Mouse (Mus musculus) ovary, adult 18-20 months (tissue): ENCODE data around the gene Tysnd1.

Experiments
- DNase-seq: peaks from one replicate; pipeline ENCODE4 v3.0.0; 2022; ENCODE audit warnings: low spot score, mixed read lengths

Gene Tysnd1

GRCm38 (mm10) chr10:61737537-61737936 lies 42.2 kb downstream of the Tysnd1 start:
- DNase-seq: no peak

DNA sequence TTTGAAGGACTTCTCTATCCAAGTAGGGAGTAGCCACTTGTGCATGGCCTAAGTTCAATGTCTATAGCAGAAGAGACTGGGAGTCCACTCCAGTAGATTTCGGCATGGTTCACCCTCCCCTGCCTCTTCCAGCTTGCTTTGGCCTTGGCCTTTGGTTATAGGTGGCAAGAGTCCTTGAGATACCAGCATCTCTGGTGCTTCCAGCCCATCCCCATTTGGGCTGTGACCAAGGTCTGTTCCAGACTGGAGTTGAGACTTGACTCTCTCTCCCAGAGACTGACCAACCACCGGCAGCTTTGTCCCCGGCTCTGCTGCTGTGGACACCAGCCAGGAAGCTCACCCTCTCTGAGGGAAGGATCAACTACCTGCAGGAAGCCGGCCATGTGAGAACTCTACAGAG lies 42.8 kb downstream of the Tysnd1 start:
- DNase-seq: no peak

- DNase-seq: no peak
Measured at GRCm38 (mm10) chr10:61741306-61741705, 46.0 kb downstream of the Tysnd1 start.

- DNase-seq: no peak
Measured at GRCm38 (mm10) chr10:61741873-61742272, 46.6 kb downstream of the Tysnd1 start.

DNA sequence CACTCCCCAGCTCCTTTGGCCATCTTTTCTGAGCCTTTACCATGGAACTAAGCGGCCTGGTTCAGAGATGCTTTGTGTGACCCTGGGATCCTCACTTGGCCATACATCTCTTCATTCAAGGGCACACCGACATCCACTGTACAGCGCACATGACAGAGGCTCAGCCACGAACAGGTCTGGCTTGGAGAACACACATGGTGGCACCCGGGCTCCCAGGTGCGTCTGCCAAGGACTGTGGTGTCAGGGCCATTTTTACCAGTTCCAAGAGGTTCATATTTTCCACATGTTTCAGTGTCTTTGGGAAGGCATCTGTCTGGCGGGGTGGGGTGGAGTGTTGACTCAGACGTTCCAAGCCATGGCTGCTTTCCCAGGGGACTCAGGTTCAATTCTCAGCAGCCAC lies 47.0 kb downstream of the Tysnd1 start:
- DNase-seq: no peak

GRCm38 (mm10) chr10:61745133-61745532 lies 49.8 kb downstream of the Tysnd1 start:
- no peak for DNase-seq

DNA sequence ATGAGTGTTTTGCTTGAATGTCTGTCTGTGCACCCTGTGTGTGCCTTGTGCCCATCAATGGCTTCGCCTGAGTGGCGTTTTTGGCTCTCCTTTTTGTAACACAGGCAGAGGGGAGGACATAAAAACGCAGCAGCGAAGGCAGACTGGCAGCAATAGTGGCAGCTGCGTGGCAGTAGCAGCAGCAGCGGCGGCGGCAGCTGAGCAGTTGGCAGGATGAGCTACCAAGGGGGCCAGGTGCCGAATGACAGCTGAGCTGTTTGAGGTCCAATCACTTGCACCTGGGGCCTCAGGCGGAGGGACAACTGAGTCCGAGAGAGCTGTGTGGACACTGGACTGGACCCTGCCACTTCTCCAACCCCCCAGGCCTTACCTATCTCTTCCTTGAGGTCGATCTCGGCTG lies 52.0 kb downstream of the Tysnd1 start:
- no peak for DNase-seq

DNA sequence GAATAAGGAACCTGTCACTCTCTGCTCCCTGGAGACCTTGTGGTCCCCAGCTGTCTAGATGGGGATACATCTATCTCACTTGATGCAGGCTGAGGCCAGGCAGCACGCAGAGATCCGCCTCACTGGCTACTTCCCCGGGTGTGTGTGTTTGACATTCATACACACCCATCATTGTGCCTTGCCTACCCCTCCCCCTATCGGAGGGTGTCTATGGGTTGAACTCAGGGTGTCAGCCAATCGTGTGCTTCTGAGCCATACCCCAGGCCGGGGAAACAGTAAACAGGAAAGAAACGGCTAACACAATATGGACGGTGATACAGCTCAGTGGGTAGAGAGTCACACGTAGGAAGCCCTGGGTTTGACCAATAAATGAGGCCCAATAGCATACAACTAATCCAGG lies 54.7 kb downstream of the Tysnd1 start:
- no peak for DNase-seq

GRCm38 (mm10) chr10:61751534-61752219 lies 56.4 kb downstream of the Tysnd1 start:
- DNase-seq: peak; percentile 64
